Mouse (Mus musculus) MEL (cell line): ENCODE data around the gene Nup214. TPM values are rescaled to one million over a fixed set of nuclear protein-coding genes. Genes with fewer than 3 reads are reported as not detected.
A peak's percentile ranks its signal among the peaks of the same experiment; 100 is the strongest.
"Not testable (repeated sequence)": the region's sequence is repeated elsewhere in the genome, so short reads cannot be mapped to it uniquely, and the experiment has no call there.

Experiments used
- DNase-seq: peaks from one replicate; pipeline ENCODE4 v3.0.0; 2011; ENCODE audit warnings: low read depth, low spot score
- H3K27ac ChIP-seq: 2 replicates; pipeline ENCODE4 v1.5.1; 2012; ENCODE audit warnings: low read depth, mild to moderate bottlenecking, control low read depth, low read length, moderate library complexity; ENCODE audit not compliant: control insufficient read depth
- H3K27me3 ChIP-seq, 2 experiments: fragments of 150-350 bp in 1 of 2; sonication (generic) in 1 of 2; 2 replicates each; pipeline ENCODE4 v1.6.1; 2012; ENCODE audit warnings: low read length in 2 of 2, mild to moderate bottlenecking in 2 of 2, improper control_type of control experiment in 1 of 2, moderate library complexity in 1 of 2; ENCODE audit not compliant: insufficient read depth in 2 of 2, control insufficient read depth in 1 of 2
- H3K36me3 ChIP-seq, 2 experiments: 2 replicates each; pipeline ENCODE4 v1.6.1; 2012 to 2014; ENCODE audit warnings: low read length in 2 of 2, improper control_type of control experiment in 1 of 2, inconsistent platforms in 1 of 2, mild to moderate bottlenecking in 1 of 2; ENCODE audit not compliant: insufficient read depth in 2 of 2, control insufficient read depth in 1 of 2
- H3K4me1 ChIP-seq, 2 experiments: fragments of 150-350 bp in 1 of 2; sonication (generic) in 1 of 2; 2 replicates each; pipeline ENCODE4 v1.6.1; 2012; ENCODE audit warnings: low read length in 2 of 2, improper control_type of control experiment in 1 of 2, mild to moderate bottlenecking in 1 of 2; ENCODE audit not compliant: insufficient read depth in 2 of 2, control insufficient read depth in 1 of 2
- H3K4me3 ChIP-seq, 2 experiments: fragments of 150-350 bp in 1 of 2; sonication (generic) in 1 of 2; 2 replicates each; pipeline ENCODE4 v1.5.1; 2012; ENCODE audit warnings: low read depth in 2 of 2, low read length in 2 of 2, mild to moderate bottlenecking in 2 of 2, moderate library complexity in 2 of 2, control low read depth in 1 of 2, improper control_type of control experiment in 1 of 2; ENCODE audit not compliant: control insufficient read depth in 1 of 2, insufficient read depth in 1 of 2
- H3K79me2 ChIP-seq: 2 replicates; pipeline ENCODE4 v1.6.1; 2012; ENCODE audit warnings: mild to moderate bottlenecking, low read length, moderate library complexity; ENCODE audit not compliant: control insufficient read depth, poor library complexity, insufficient read depth
- H3K9ac ChIP-seq: 2 replicates; pipeline ENCODE4 v1.6.1; 2012; ENCODE audit warnings: low read depth, mild to moderate bottlenecking, control low read depth, low read length, moderate library complexity; ENCODE audit not compliant: control insufficient read depth, poor library complexity, severe bottlenecking
- H3K9me3 ChIP-seq: fragments of 150-350 bp; sonication (generic); replicated peaks from 2 replicates; pipeline ENCODE4 v1.6.1; 2012; ENCODE audit warnings: mild to moderate bottlenecking, low read length, improper control_type of control experiment, moderate library complexity; ENCODE audit not compliant: insufficient read depth
- BHLHE40 ChIP-seq: IDR thresholded peaks from 2 replicates; pipeline ENCODE4 v1.6.1; 2012; ENCODE audit warnings: low read depth, mild to moderate bottlenecking, inconsistent platforms, low read length, improper control_type of control experiment, borderline replicate concordance
- CHD1 ChIP-seq: IDR thresholded peaks from 2 replicates; pipeline ENCODE4 v1.6.1; 2012; ENCODE audit warnings: low read depth, mild to moderate bottlenecking, inconsistent platforms, low read length, improper control_type of control experiment
- CHD2 ChIP-seq: IDR thresholded peaks from 2 replicates; pipeline ENCODE4 v1.6.1; 2011; ENCODE audit warnings: low read length, improper control_type of control experiment
- CTCF ChIP-seq, 3 experiments: IDR thresholded peaks in 2 of 3; conservative IDR thresholded peaks in 1 of 3; 2 replicates each; pipeline ENCODE4 v1.5.1; 2011 to 2012; ENCODE audit warnings: low read length in 3 of 3, low read depth in 2 of 3, mild to moderate bottlenecking in 2 of 3, improper control_type of control experiment in 1 of 3, inconsistent platforms in 1 of 3, mixed read lengths in 1 of 3, moderate library complexity in 1 of 3; ENCODE audit not compliant: control insufficient read depth in 1 of 3, insufficient read depth in 1 of 3, poor library complexity in 1 of 3, severe bottlenecking in 1 of 3
- ELF1 ChIP-seq: IDR thresholded peaks from 2 replicates; pipeline ENCODE4 v1.6.1; 2014; ENCODE audit warnings: low read depth, mild to moderate bottlenecking, inconsistent platforms, low read length, improper control_type of control experiment, moderate library complexity
- EP300 ChIP-seq, 2 experiments: IDR thresholded peaks; 2 replicates each; pipeline ENCODE4 v1.6.1; 2011; ENCODE audit warnings: improper control_type of control experiment in 2 of 2, low read length in 2 of 2, low read depth in 1 of 2, mild to moderate bottlenecking in 1 of 2
- GATA1 ChIP-seq: IDR thresholded peaks from 2 replicates; pipeline ENCODE4 v1.6.1; 2011; ENCODE audit warnings: low read depth, low read length, improper control_type of control experiment
- KAT2A ChIP-seq: conservative IDR thresholded peaks from 2 replicates; pipeline ENCODE4 v1.6.1; 2012; ENCODE audit warnings: low read depth, low read length, improper control_type of control experiment, inconsistent platforms
- MAFK ChIP-seq: IDR thresholded peaks from 2 replicates; pipeline ENCODE4 v1.6.1; 2011; ENCODE audit warnings: low read depth, mild to moderate bottlenecking, low read length, improper control_type of control experiment, borderline replicate concordance
- MXI1 ChIP-seq: IDR thresholded peaks from 2 replicates; pipeline ENCODE4 v1.6.1; 2011; ENCODE audit warnings: mild to moderate bottlenecking, low read depth, low read length, improper control_type of control experiment
- MYC ChIP-seq: IDR thresholded peaks from 2 replicates; pipeline ENCODE4 v1.6.1; 2011; ENCODE audit warnings: low read depth, mild to moderate bottlenecking, low read length, improper control_type of control experiment, moderate library complexity
- NELFE ChIP-seq: IDR thresholded peaks from 2 replicates; pipeline ENCODE4 v1.6.1; 2011; ENCODE audit warnings: low read depth, low read length, improper control_type of control experiment
- NRF1 ChIP-seq: IDR thresholded peaks from 2 replicates; pipeline ENCODE4 v1.6.1; 2014; ENCODE audit warnings: low read depth, mild to moderate bottlenecking, inconsistent platforms, low read length, improper control_type of control experiment, moderate library complexity; ENCODE audit not compliant: poor library complexity, insufficient read depth, severe bottlenecking
- POLR2A ChIP-seq, 2 experiments: IDR thresholded peaks; 2 replicates each; pipeline ENCODE4 v1.6.1; 2011 to 2012; ENCODE audit warnings: low read length in 2 of 2, mild to moderate bottlenecking in 2 of 2, control low read depth in 1 of 2, improper control_type of control experiment in 1 of 2, low read depth in 1 of 2, moderate library complexity in 1 of 2; ENCODE audit not compliant: control insufficient read depth in 1 of 2, insufficient read depth in 1 of 2, poor library complexity in 1 of 2
- POLR2AphosphoS2 ChIP-seq: IDR thresholded peaks from 2 replicates; pipeline ENCODE4 v1.6.1; 2011; ENCODE audit warnings: low read length, improper control_type of control experiment
- RAD21 ChIP-seq: IDR thresholded peaks from 2 replicates; pipeline ENCODE4 v1.6.1; 2011; ENCODE audit warnings: mild to moderate bottlenecking, low read depth, low read length, improper control_type of control experiment
- RCOR1 ChIP-seq: IDR thresholded peaks from 2 replicates; pipeline ENCODE4 v1.6.1; 2012; ENCODE audit warnings: low read depth, mild to moderate bottlenecking, inconsistent platforms, low read length, improper control_type of control experiment
- TBP ChIP-seq: IDR thresholded peaks from 2 replicates; pipeline ENCODE4 v1.8.0; 2011; ENCODE audit warnings: low read depth, low read length, improper control_type of control experiment
- TCF12 ChIP-seq: IDR thresholded peaks from 2 replicates; pipeline ENCODE4 v1.6.1; 2014; ENCODE audit warnings: low read depth, mild to moderate bottlenecking, inconsistent platforms, low read length, improper control_type of control experiment, moderate library complexity
- ZKSCAN1 ChIP-seq: IDR thresholded peaks from 2 replicates; pipeline ENCODE4 v1.6.1; 2012; ENCODE audit warnings: low read depth, mild to moderate bottlenecking, inconsistent platforms, low read length, improper control_type of control experiment, moderate library complexity
- ZMIZ1 ChIP-seq: IDR thresholded peaks from 2 replicates; pipeline ENCODE4 v1.6.1; 2012; ENCODE audit warnings: low read depth, mild to moderate bottlenecking, inconsistent platforms, low read length, improper control_type of control experiment, moderate library complexity
- polyA plus RNA-seq, 2 experiments: library from polyadenylated mRNA; stranded (reverse) in 1 of 2; unstranded in 1 of 2; fragments of >175 nt in 1 of 2; fragments of >200 nt in 1 of 2; gene quantifications; 2 replicates each; pipeline versions ENCODE4 v1.2.1 to v1.2.4; 2012; ENCODE audit warnings: low replicate concordance in 2 of 2, low read depth in 1 of 2; ENCODE audit not compliant: insufficient read length in 2 of 2, insufficient read depth in 1 of 2, missing spikeins in 1 of 2
- total RNA-seq: library from RNA; depleted of rRNA; stranded (reverse); fragments of 300-350 nt; gene quantifications from 2 replicates; pipeline ENCODE4 v1.2.3, GENCODE M21; 2012

Gene Nup214
- total and polyA plus RNA-seq, 3 experiments: 71.4 to 163 (median 78.6) TPM

- H3K4me3 ChIP-seq, DNase-seq, H3K27me3 ChIP-seq, H3K79me2 ChIP-seq, H3K4me1 ChIP-seq, H3K9me3 ChIP-seq, H3K9ac ChIP-seq, H3K27ac ChIP-seq: not testable (repeated sequence)
- H3K36me3 ChIP-seq: peaks cover 0 to 19% of the 10 kb centered on the region in 2 experiments; a peak in 2 of 4 replicates
Observed at GRCm38 (mm10) chr2:32040646-32041045, 66.4 kb downstream of the Nup214 start.

- no peak for DNase-seq
- no peaks in the 10 kb centered on the region for H3K27me3 ChIP-seq
- H3K9ac ChIP-seq: no peak overlapping the region
- no peak for TF ChIP-seq MYC
- TF ChIP-seq TCF12: no peak
- no peak for TF ChIP-seq KAT2A
- no peak for TF ChIP-seq ZMIZ1
- no peak for TF ChIP-seq EP300 (IDR thresholded peaks at IDR 0.05; ENCODE audit: low read depth in 1 of 2, low read length in 2 of 2)
- no peak for TF ChIP-seq NRF1
- TF ChIP-seq, all 39 proteins: peak for 0
- peaks cover 0 to 23% of the 10 kb centered on the region in 2 experiments; a peak in 2 of 4 replicates for H3K36me3 ChIP-seq
- H3K4me3 ChIP-seq: no peak overlapping the region
- H3K9me3 ChIP-seq: no peaks in the 10 kb centered on the region
- H3K4me1 ChIP-seq: no peaks in the 10 kb centered on the region
- no peak overlapping the region for H3K27ac ChIP-seq
- H3K79me2 ChIP-seq: no peaks in the 10 kb centered on the region
Observed at GRCm38 (mm10) chr2:32041087-32041486, 66.9 kb downstream of the Nup214 start.

GRCm38 (mm10) chr2:32043836-32044235, 69.6 kb downstream of the Nup214 start:
- H3K4me1 ChIP-seq: no peaks in the 10 kb centered on the region
- H3K27ac ChIP-seq: no peak overlapping the region
- peaks cover 0 to 24% of the 10 kb centered on the region in 2 experiments; a peak in 2 of 4 replicates for H3K36me3 ChIP-seq
- H3K79me2 ChIP-seq: no peaks in the 10 kb centered on the region
- H3K27me3 ChIP-seq: no peaks in the 10 kb centered on the region
- no peak overlapping the region for H3K4me3 ChIP-seq
- TF ChIP-seq CTCF (IDR thresholded peaks at IDR 0.05 in 2 of 3, conservative IDR thresholded peaks at IDR 0.05 in 1 of 3; ENCODE audit: control insufficient read depth in 1 of 3, insufficient read depth in 1 of 3, low read depth in 2 of 3, low read length in 3 of 3, poor library complexity in 1 of 3, severe bottlenecking in 1 of 3) (peak in 1 of 3 experiments; percentile 14; a peak in 2 of 6 replicates), RCOR1 (no peak)
- H3K9ac ChIP-seq: no peak overlapping the region
- H3K9me3 ChIP-seq: no peaks in the 10 kb centered on the region
- DNase-seq: no peak

- Histone ChIP-seq H3K79me2 (no peaks in the 10 kb centered on the region), H3K9ac (no peak overlapping the region)
- TF ChIP-seq POLR2AphosphoS2: no peak
- TF ChIP-seq GATA1: no peak
- no peak for TF ChIP-seq BHLHE40
- no peak for TF ChIP-seq TBP
- TF ChIP-seq ELF1: no peak
- no peak for TF ChIP-seq MAFK
- TF ChIP-seq MYC: no peak
- TF ChIP-seq POLR2A (IDR thresholded peaks at IDR 0.05; ENCODE audit: control insufficient read depth in 1 of 2, insufficient read depth in 1 of 2, low read depth in 1 of 2, low read length in 2 of 2, poor library complexity in 1 of 2): no peak
- no peak for TF ChIP-seq ZKSCAN1
- TF ChIP-seq MXI1: no peak
- no peak for TF ChIP-seq CHD1
- no peak for TF ChIP-seq RAD21
- TF ChIP-seq CHD2: no peak
- TF ChIP-seq NELFE: no peak
- no peak for TF ChIP-seq ZMIZ1
- TF ChIP-seq, all 39 proteins: peak for 0
- no peak overlapping the region for H3K27ac ChIP-seq
- no peaks in the 10 kb centered on the region for H3K4me1 ChIP-seq
- H3K9me3 ChIP-seq: no peaks in the 10 kb centered on the region
- H3K4me3 ChIP-seq: no peak overlapping the region
- H3K27me3 ChIP-seq: no peaks in the 10 kb centered on the region
- peaks cover 0 to 24% of the 10 kb centered on the region in 2 experiments; a peak in 2 of 4 replicates for H3K36me3 ChIP-seq
- DNase-seq: no peak
Observed at GRCm38 (mm10) chr2:32045375-32045774, 71.1 kb downstream of the Nup214 start.
